Mouse (Mus musculus) retina, postnatal 1 day (tissue): ENCODE results near the gene Polm.

Source experiments
- DNase-seq: peaks from one replicate; pipeline ENCODE4 v3.0.0-alpha.2; 2012

Polm gene

GRCm38 (mm10) chr11:5837251-5838246 is at the start of gene Polm:
Gene Polm, minus strand, starts transcription at chr11:5838016.
- peak; percentile 97 for DNase-seq

- peak; percentile 68 for DNase-seq
Measured at GRCm38 (mm10) chr11:5887250-5887649, 49.4 kb upstream of the Polm start.

- peak; percentile 87 for DNase-seq
Measured at GRCm38 (mm10) chr11:5886187-5886586, 48.4 kb upstream of the Polm start.

- DNase-seq: no peak
Measured at GRCm38 (mm10) chr11:5882518-5882917, 44.7 kb upstream of the Polm start.

GRCm38 (mm10) chr11:5879905-5880304 is 42.1 kb upstream of the Polm start:
- DNase-seq: peak; percentile 72

- DNase-seq: no peak
Measured at GRCm38 (mm10) chr11:5878661-5879060, 40.8 kb upstream of the Polm start.

- DNase-seq: peak; percentile 99
Measured at GRCm38 (mm10) chr11:5877921-5878526, 40.2 kb upstream of the Polm start, which contains the start of gene Pold2. Gene Pold2, minus strand, starts transcription at chr11:5878292.

- no peak for DNase-seq
Measured at GRCm38 (mm10) chr11:5877421-5877820, 39.6 kb upstream of the Polm start.

GRCm38 (mm10) chr11:5873192-5873591 is 35.4 kb upstream of the Polm start:
- no peak for DNase-seq

- no peak for DNase-seq
Measured at GRCm38 (mm10) chr11:5872707-5873106, 34.9 kb upstream of the Polm start.

GRCm38 (mm10) chr11:5870069-5870468 is 32.3 kb upstream of the Polm start:
- no peak for DNase-seq

- no peak for DNase-seq
Measured at GRCm38 (mm10) chr11:5869331-5869730, 31.5 kb upstream of the Polm start.

GRCm38 (mm10) chr11:5868324-5868723 is 30.5 kb upstream of the Polm start:
- no peak for DNase-seq

- no peak for DNase-seq
Measured at GRCm38 (mm10) chr11:5867196-5867595, 29.4 kb upstream of the Polm start.

- DNase-seq: no peak
Measured at GRCm38 (mm10) chr11:5862394-5863105, 24.7 kb upstream of the Polm start.

GRCm38 (mm10) chr11:5861678-5862393 is 24.0 kb upstream of the Polm start, which contains the start of gene Aebp1:
Gene Aebp1, plus strand, starts transcription at chr11:5861947.
- DNase-seq: peak; percentile 62

GRCm38 (mm10) chr11:5860639-5861038 is 22.8 kb upstream of the Polm start:
- DNase-seq: no peak

- DNase-seq: no peak
Measured at GRCm38 (mm10) chr11:5859883-5860550, 22.2 kb upstream of the Polm start.

GRCm38 (mm10) chr11:5858723-5859122 is 20.9 kb upstream of the Polm start:
- DNase-seq: no peak

GRCm38 (mm10) chr11:5856479-5857130 is 18.8 kb upstream of the Polm start:
- no peak for DNase-seq

GRCm38 (mm10) chr11:5855902-5856301 is 18.1 kb upstream of the Polm start:
- DNase-seq: peak; percentile 19
